Mouse (Mus musculus): ENCODE data around the gene Bcl2a1b.

- TF ChIP-seq POLR2A (IDR thresholded peaks at IDR 0.05; ENCODE audit: low read depth, low read length) (no peak), CTCF (IDR thresholded peaks at IDR 0.05; ENCODE audit: extremely low read depth, insufficient read depth, insufficient read length, insufficient replicate concordance) (no peak)
Observed at GRCm38 (mm10) chr9:89253400-89253799, 54.4 kb downstream of the Bcl2a1b start.

Data from spleen, adult 2 months (tissue).